Mouse (Mus musculus): ENCODE measurements around the gene Cdc42. TPM values are rescaled to one million over a fixed set of nuclear protein-coding genes. Genes with fewer than 3 reads are reported as not detected.

The Cdc42 gene
- total RNA-seq, 2 experiments from 2014 or later = 311 to 333 TPM

Other genes with a start within 250 kb of the Cdc42 start
- gene Wnt4, start 80.2 kb downstream of the Cdc42 start, total RNA-seq (2021) = 10 to 100 TPM; 13.1 to 14.0 TPM
- gene Cela3a, start 52.1 kb upstream of the Cdc42 start, total RNA-seq (2021) = not detected
- gene Cela3b, start 72.8 kb upstream of the Cdc42 start, total RNA-seq (2021) = not detected
- gene 1700013G24Rik, start 95.6 kb upstream of the Cdc42 start, total RNA-seq (2021) = not detected
- 1 to 10 TPM; 5.7 to 7.7 TPM for gene Hspg2, start 111.0 kb upstream of the Cdc42 start, total RNA-seq (2021)
- gene Ldlrad2, start 216.8 kb upstream of the Cdc42 start, total RNA-seq (2021) = not detected
- gene Usp48, start 236.0 kb upstream of the Cdc42 start, total RNA-seq (2021) = 100 to 1,000 TPM in 1 of 2 experiments, 10 to 100 TPM in 1; 97.9 to 139 TPM

Measured in left cerebral cortex, postnatal 36 days (tissue).